Mouse (Mus musculus) embryonic fibroblast, embryonic 13.5 days (primary cell): ENCODE results near the gene Hist1h2ao.
A peak's percentile ranks its signal among the peaks of the same experiment; 100 is the strongest.

Experiments
- CTCF ChIP-seq: IDR thresholded peaks from 2 replicates; pipeline ENCODE4 v1.5.1; 2011; ENCODE audit warnings: mild to moderate bottlenecking, control low read depth, low read length, moderate library complexity, borderline replicate concordance; ENCODE audit not compliant: insufficient read depth
- POLR2A ChIP-seq: IDR thresholded peaks from 2 replicates; pipeline ENCODE4 v1.6.1; 2011; ENCODE audit warnings: low read depth, mild to moderate bottlenecking, control low read depth, low read length, moderate library complexity

DNA sequence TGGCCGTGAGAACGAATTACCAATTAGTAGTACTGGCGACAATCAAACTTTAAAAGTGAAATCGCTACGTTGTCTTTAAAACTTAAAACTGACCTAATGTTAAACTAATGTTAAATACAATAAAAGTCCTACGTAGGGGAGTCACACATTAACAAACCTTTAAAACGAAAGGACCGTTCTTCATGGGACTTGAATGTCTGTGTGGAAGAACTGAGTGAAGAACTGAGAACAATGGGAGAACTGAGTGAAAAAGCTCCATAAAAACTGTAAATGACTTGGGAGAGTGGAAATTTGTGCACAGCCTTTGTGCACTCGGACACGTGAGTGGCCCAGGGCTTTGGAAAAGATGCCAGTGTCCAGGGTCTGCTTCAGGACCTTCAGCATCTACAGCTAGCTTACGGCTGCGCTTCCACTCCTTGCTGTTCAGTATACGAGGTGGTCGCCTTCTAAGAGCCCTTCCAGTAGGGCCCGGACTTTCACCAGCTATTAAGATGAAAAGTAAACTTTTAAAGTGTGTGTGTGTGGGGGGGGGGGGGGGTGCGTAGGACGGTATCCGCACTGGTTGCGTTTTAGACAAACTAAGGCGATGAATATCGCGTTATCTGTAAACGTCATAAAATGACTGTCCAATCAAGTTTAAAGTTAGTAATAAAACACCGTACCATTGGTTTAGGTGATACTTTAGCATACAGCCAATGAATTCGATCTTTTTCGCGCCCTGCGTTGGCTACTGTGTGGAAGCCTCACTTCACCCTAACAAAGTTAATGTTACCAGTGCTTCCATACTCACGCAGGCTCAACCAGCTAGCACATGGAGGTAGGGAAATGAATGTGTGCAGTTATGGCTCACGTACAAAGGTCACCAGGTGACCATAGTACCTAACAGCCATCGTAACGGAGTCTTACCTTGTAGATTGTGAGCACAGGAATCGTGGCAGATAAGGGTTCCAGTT is 31.2 kb upstream of the Hist1h2ao start:
- peak; percentile 98 for TF ChIP-seq POLR2A
- TF ChIP-seq CTCF, result no peak
